Mouse (Mus musculus): Measurements from ENCODE around the gene Ldlrad1.

GRCm38 (mm10) chr4:107178830-107179490 is 30.0 kb upstream of the Ldlrad1 start, which contains the start of gene Tceanc2:
- no peak for TF ChIP-seq CTCF (IDR thresholded peaks at IDR 0.05; ENCODE audit: borderline replicate concordance, extremely low read depth, insufficient read depth, insufficient read length)
- TF ChIP-seq POLR2A (IDR thresholded peaks at IDR 0.05; ENCODE audit: borderline replicate concordance, extremely low read depth, insufficient read depth, insufficient read length, poor library complexity, severe bottlenecking), result no peak
